Mouse (Mus musculus): Measurements from ENCODE around the gene Selplg.
"Not testable (repeated sequence)": the region's sequence is repeated elsewhere in the genome, so short reads cannot be mapped to it uniquely, and the experiment has no call there.

Selplg gene

GRCm38 (mm10) chr5:113791197-113792095 is 41.0 kb downstream of the Selplg start:
- DNase-seq (ENCODE audit: low spot score in 2 of 2): no peak

GRCm38 (mm10) chr5:113790453-113791196 is 41.8 kb downstream of the Selplg start:
- DNase-seq (ENCODE audit: low spot score in 2 of 2): no peak

GRCm38 (mm10) chr5:113789075-113789788 is 43.2 kb downstream of the Selplg start:
- no peak for DNase-seq (ENCODE audit: low spot score in 2 of 2)

- DNase-seq (ENCODE audit: low spot score in 2 of 2): no peak
These were observed 43.8 kb downstream of the Selplg start for GRCm38 (mm10) chr5:113788645-113789044.

GRCm38 (mm10) chr5:113786985-113787384 is 45.5 kb downstream of the Selplg start:
- DNase-seq (ENCODE audit: low spot score in 2 of 2): no peak

GRCm38 (mm10) chr5:113784104-113784503 is 48.3 kb downstream of the Selplg start:
- DNase-seq (ENCODE audit: low spot score in 2 of 2): not testable (repeated sequence)

- peak in 1 of 2 experiments; percentile 57 for DNase-seq (ENCODE audit: low spot score in 2 of 2)
These were observed 48.9 kb downstream of the Selplg start for GRCm38 (mm10) chr5:113783581-113784001.

GRCm38 (mm10) chr5:113782624-113783023 is 49.8 kb downstream of the Selplg start:
- DNase-seq (ENCODE audit: low spot score in 2 of 2): no peak

- DNase-seq (ENCODE audit: low spot score in 2 of 2): no peak
These were observed 50.6 kb downstream of the Selplg start for GRCm38 (mm10) chr5:113781875-113782274.

- DNase-seq (ENCODE audit: low spot score in 2 of 2): no peak
These were observed 51.2 kb downstream of the Selplg start for GRCm38 (mm10) chr5:113781254-113781653.

GRCm38 (mm10) chr5:113780763-113781162 is 51.7 kb downstream of the Selplg start:
- no peak for DNase-seq (ENCODE audit: low spot score in 2 of 2)

GRCm38 (mm10) chr5:113780082-113780752 is 52.2 kb downstream of the Selplg start:
- DNase-seq (ENCODE audit: low spot score in 2 of 2): no peak

- no peak for DNase-seq (ENCODE audit: low spot score in 2 of 2)
These were observed 52.9 kb downstream of the Selplg start for GRCm38 (mm10) chr5:113779569-113779968.

- not testable (repeated sequence) for DNase-seq (ENCODE audit: low spot score in 2 of 2)
These were observed 54.7 kb downstream of the Selplg start for GRCm38 (mm10) chr5:113777728-113778127.

- no peak for DNase-seq (ENCODE audit: low spot score in 2 of 2)
These were observed 55.6 kb downstream of the Selplg start for GRCm38 (mm10) chr5:113776896-113777226.

- no peak for DNase-seq (ENCODE audit: low spot score in 2 of 2)
These were observed 56.1 kb downstream of the Selplg start for GRCm38 (mm10) chr5:113776128-113776895.

GRCm38 (mm10) chr5:113775585-113775984 is 56.9 kb downstream of the Selplg start:
- DNase-seq (ENCODE audit: low spot score in 2 of 2): no peak

- DNase-seq (ENCODE audit: low spot score in 2 of 2): peak; percentile 83 to 86
These were observed 58.8 kb downstream of the Selplg start for GRCm38 (mm10) chr5:113773664-113774063.

GRCm38 (mm10) chr5:113772905-113773519 is 59.4 kb downstream of the Selplg start:
- DNase-seq (ENCODE audit: low spot score in 2 of 2): no peak

- DNase-seq (ENCODE audit: low spot score in 2 of 2): peak; percentile 92 to 95
These were observed 60.0 kb downstream of the Selplg start, which contains the start of the genes Sart3 and Iscu for GRCm38 (mm10) chr5:113772450-113772895. Gene Sart3, minus strand, starts transcription at chr5:113772510. Gene Iscu, plus strand, starts transcription at chr5:113772748.
